Mouse (Mus musculus): ENCODE measurements around the gene St3gal5.

St3gal5 gene

DNA sequence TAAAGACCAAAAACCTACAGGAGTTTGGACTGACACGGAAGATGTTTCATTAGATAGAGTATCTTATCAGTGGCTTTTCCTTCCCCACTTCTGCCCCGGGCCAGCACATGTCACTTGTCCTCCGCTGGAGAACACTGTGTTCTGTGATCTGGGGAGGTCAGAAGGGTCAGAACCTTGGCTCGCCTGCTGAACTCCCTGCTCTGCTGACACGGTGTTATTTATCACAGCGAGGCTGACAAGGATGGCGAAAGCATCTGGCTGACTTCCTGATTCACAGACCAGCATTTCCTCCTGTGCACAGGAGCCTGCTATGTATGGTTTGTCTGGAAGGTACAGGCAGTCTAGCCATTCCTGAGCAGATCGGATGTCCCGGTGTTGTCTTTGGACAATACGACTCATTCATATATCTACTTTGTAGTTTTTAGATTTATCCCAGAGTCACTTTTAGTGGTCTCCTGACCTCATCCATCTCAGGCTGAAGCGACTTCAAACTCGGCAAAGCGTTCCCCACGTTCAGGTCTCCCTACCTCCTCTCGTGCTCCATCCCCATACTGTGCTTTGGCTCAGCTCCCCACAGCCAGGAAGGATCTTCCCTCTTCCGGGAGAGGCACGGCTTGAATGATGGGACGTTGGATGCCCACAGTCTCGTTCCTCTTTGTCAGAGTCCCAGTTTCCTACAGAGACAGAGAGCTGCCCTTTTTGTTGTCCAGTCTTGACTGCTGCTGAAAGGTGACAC lies 64.9 kb downstream of the St3gal5 start:
- DNase-seq (ENCODE audit: low read depth, low spot score) = peak; percentile 8

DNA sequence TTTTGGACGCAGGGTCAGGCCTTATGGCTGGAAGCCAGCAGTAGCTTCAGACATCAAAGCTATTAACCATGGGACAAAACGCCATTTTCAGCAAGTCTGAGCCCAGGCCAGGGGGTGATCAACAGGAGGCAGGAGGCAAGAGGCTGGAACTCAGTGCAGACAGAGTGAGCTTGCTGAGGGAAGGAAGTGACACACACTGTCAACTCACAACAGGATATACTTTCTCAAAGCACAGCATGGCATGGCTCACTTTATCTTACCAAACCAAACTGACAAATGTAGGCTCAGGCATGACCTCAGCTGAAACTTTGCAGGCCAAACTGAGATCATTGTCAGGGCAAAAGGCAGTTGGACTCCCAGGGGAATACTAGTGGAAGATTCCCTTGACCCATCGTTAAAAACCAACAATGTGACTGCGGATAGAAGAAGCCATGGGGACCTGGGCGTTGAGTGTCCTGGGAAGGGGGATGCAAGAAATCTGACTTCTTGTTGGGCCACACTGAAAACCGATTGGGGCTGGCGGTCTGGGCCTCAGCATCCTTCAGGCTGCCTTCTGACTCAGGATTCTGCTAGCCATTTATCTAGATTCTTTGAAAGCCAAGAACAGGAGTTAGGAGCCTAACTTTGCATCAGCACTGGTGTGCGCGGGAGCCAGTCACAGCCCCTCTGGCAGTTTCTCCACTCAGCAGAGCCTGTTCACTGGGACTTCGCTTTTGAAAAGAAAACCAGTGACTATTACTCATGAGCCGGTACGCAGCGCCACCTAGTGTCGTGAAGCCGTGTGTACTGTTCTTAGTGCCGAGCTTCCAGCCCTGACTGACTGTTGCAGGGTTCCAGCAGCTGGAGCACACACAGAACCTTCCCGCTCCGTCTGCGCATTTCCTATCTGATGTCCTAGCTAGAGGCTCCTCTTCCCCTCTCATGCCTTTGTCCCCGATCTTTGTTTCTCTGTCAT lies 67.2 kb downstream of the St3gal5 start:
- peak; percentile 80 for DNase-seq (ENCODE audit: low read depth, low spot score)

DNA sequence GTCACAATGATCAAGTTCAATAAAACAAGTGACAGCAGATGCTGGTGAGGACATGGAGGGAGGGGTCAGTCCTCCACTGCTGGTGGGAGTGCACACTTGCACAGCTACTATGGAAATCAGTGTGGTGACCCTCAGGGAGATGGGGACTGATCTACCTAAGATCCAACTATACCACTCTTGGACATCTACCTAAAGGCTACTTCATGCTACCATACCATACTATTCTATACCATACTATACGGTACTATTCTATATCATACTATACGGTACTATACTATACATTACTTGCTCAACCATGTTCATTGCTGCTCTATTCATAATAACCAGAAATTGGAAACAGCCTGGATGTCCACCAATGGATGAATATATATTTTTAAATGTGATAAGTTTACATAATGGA lies 68.5 kb downstream of the St3gal5 start:
- DNase-seq (ENCODE audit: low read depth, low spot score) = no peak

DNA sequence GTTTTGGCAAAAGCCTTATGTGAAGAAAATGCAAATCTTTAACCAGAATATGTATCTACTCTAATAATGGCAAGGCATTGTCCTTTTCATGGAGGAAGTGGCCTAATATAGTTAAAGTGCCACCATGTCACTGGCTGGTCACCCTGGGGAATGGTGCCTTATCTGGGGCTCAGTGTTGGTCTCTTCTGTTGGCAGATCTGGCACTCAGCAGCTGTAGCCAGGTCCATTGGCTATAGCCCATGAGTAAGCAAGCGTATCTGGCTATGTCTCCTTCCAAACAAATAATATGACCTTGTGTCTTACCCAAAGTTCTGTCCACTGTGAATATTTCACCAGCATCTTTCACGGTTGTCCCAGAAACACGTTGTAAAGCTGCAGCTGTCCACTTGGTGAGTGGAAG lies 74.0 kb downstream of the St3gal5 start:
- no peak for DNase-seq (ENCODE audit: low read depth, low spot score)

GRCm38 (mm10) chr6:72173350-72173749 lies 76.0 kb downstream of the St3gal5 start:
- DNase-seq (ENCODE audit: low read depth, low spot score) = no peak

DNA sequence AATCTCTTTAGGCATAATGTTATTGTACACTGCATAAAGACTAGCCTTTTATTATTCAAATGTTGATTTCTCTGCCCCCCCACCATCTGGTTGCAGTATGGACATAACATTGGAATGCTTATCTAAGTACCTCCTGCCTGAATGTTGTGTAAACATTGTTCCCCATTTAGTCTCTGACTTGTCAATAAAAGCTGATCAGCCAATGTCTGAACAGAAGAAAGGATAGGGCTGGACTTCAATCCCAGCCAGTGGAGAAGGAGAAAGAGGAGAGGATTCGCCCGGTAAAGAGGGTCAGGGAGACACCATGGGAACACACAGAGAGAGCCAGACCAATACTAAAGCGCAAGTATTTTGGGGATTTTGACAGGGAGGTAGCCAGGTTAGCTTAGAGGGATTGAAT lies 78.0 kb downstream of the St3gal5 start:
- no peak for DNase-seq (ENCODE audit: low read depth, low spot score)

DNA sequence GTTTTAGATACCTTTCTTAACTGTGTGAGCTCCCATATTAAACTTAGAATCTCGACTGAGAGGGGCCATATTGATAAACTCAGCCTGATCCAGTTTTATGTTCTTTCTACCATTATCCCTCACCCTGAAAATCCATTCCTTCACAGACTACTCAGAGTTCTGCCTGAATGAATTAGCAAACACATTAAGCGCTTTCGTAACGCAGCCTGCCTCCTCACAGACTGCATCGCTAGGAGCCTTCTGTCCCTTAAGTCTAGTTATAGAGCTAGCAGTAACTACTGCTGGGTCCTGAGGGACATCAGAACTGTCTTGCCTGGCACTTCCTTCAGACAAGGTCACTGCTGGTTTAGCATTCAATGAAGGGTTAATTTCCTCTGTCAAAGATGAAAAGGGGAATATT lies 78.6 kb downstream of the St3gal5 start:
- no peak for DNase-seq (ENCODE audit: low read depth, low spot score)

DNA sequence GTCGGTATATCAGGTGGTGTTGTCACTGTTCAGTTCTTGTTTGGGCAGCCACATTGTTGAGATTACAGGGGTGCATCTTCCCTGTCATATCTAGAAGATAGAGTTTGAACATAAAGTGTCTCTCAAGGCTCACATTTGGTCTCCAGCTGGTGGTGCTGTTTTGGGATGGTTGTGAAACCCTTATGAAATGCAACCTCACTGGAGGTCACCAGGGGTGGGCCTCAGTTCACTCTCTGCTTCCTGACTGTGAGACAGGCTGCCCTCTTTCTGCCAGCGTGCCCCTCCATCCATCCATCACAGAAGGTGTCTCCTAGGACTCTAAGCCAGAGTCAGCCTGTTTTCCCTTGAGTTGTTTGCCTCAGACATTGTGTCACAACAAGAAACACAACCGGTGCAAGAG lies 80.0 kb downstream of the St3gal5 start:
- DNase-seq (ENCODE audit: low read depth, low spot score) = no peak

DNA sequence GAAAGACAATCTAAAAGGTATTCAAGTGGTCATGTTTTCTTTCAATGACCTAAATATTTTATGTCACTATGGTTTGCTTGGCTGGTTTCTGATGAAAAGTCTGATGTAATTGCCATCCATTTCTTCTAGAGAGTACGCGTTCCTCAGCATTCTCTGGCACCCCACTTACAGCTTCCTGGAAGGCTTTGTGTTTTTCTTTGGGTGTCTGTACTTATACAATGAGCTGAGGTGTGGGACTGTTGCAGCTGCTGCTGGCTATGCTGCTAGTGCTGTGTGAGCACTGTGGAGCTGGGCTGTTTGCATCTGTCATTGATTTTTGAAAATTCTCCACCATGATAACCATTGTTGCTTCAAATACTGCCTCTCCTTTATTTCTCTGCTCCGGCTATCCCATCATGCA lies 81.6 kb downstream of the St3gal5 start:
- no peak for DNase-seq (ENCODE audit: low read depth, low spot score)

DNA sequence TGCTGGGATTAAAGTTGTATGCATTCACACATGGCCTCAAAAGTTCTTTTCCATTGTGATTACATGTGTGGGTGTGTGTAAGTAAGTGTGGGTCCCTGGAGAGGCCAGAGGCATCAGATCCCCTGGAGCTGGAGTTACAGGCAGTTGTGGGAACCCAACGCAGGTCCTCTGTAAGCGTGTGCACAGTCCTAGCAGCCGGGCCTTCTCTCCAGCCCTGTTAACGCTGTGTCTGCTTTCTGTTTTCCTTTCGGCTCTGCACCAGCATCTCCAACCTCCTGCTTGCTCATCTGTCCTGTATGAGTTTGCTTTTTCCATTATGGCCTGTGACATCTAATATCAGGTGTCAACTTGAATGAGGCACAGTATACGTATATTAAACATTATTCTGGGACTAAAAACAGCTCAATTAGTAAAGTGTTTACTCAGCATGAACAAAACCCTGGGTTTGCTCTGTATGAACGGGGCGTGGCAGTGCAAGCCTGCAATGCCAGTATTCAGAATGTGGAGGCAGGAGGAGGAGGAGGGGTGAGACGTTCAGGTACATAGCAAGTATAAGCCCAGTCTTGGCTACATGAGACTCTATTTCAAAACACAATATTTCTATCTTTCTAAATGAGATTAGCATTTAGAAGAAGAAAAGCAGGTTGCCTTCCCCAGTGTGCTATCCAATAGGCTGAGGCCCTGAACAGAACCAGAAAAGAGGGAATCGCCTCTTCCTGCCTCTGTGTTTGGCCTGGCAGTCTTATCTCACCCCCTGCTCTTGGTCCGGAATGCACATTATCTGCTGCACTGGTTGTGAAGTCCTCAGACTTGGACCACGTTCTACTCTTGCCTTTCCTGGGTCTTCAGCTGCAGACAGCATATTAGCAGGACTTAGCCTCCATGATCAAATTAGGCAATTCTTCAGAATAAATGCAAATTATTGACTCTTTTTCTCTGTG lies 82.4 kb downstream of the St3gal5 start:
- no peak for DNase-seq (ENCODE audit: low read depth, low spot score)

DNA sequence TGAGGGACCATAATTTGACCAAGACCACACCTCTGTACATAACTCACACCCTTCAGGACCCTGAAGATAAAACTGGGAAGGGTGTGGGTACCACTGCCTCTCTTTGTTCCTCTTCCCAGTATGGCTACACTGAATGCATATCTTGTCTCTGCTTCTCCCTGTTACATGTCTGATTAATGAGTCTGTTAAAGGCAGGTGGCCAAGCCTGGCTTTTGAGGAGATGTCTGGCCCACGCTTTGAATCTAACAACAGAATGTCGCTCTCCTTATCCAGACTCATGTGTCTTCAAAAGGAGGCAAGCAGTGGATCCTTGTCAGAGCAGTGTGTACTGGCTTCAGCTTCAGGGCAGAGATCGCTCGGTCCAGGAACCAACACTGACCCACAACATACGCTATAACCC lies 87.2 kb downstream of the St3gal5 start:
- no peak for DNase-seq (ENCODE audit: low read depth, low spot score)

DNA sequence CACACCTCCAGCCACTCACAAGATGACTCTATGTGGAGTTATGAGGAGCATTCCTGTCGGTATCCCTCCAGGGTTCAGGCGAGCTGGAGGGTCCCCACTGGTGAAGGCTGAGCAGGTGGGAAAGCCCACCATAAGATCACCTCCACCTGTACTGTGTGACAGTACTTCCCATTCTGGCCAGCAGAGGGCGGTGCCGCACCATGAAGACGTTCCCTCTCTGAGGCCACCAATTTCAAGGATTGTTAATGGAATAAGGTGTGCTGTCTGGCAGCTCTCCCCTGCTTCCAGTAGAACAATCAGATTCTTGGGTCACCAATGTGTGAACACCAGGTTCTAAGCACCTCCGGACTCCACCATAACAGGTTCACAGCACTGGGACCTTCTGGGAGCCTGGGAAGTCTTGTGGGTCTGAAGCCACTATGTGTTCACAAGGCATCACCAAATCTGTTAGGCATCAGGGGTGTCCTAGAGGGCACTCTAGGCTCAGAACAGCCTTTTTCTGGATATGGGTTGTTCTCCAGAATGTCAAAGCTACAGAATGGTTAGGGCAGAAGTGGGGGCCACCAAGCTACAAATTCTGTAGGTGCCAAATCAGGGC lies 88.6 kb downstream of the St3gal5 start:
- peak; percentile 62 for DNase-seq (ENCODE audit: low read depth, low spot score)

GRCm38 (mm10) chr6:72186809-72187208 lies 89.4 kb downstream of the St3gal5 start:
- DNase-seq (ENCODE audit: low read depth, low spot score) = no peak

GRCm38 (mm10) chr6:72189061-72189863 lies 91.9 kb downstream of the St3gal5 start:
- DNase-seq (ENCODE audit: low read depth, low spot score) = peak; percentile 4

- DNase-seq (ENCODE audit: low read depth, low spot score) = peak; percentile 73
These were observed 92.7 kb downstream of the St3gal5 start for GRCm38 (mm10) chr6:72190120-72190519.

- no peak for DNase-seq (ENCODE audit: low read depth, low spot score)
These were observed 93.2 kb downstream of the St3gal5 start for GRCm38 (mm10) chr6:72190577-72190976.

- no peak for DNase-seq (ENCODE audit: low read depth, low spot score)
These were observed 99.3 kb downstream of the St3gal5 start for GRCm38 (mm10) chr6:72196660-72197059.

DNA sequence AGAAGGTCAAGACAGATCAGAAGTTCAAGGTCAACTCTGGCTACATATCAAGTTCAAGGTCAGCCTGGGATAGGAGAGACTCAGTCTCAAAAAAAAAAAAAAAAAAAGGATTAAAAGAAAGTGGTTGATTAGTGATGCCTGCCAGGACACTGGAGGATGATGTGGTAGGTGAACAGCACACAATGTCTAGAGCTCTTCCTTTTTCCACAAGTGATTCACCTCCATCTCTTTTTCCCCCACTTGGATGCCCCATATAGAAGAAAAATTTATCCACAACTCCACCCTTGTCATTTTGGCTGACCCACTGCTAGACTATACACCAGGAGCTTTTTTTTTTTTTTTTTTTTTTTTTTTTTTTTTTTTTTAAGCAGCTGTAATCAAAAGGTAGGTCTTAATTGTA lies 100.1 kb downstream of the St3gal5 start:
- DNase-seq (ENCODE audit: low read depth, low spot score) = no peak

GRCm38 (mm10) chr6:72200595-72201256 lies 103.3 kb downstream of the St3gal5 start:
- DNase-seq (ENCODE audit: low read depth, low spot score) = no peak

DNA sequence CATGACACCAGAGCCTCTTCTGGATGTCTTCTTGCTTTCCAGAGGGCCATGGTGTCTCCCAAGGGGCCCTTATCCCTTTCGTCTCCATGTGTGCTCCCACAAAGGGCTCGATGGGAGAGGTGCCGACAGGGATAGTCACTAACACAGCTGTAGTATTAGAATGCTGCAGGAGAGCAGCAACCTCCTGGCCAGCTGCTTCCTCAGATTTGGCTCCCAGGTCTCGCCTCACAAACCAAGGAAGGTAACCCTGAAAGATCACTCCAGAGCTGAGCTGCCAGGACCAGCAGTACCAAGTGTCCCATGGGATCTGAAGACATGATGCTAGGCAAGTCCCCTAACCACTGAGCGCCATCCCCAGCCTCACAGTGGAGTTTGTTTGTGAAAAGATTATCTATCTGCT lies 105.3 kb downstream of the St3gal5 start:
- no peak for DNase-seq (ENCODE audit: low read depth, low spot score)
